Mouse (Mus musculus) intestine, postnatal 0 days (tissue): Measurements from ENCODE around the gene Sypl2. TPM values are rescaled to one million over a fixed set of nuclear protein-coding genes. Genes with fewer than 3 reads are reported as not detected.

Experiments used
- ATAC-seq: fragments of 200-750 bp; cut with Nextera tagmentation; 2 replicates; pipeline ENCODE4 v1.8.0; 2017; ENCODE audit warnings: mild to moderate bottlenecking, moderate TSS enrichment, moderate library complexity
- H3K27ac ChIP-seq: fragments of 300-500 bp; sonication (generic); 2 replicates; pipeline ENCODE4 v1.5.1; 2014; ENCODE audit warnings: mild to moderate bottlenecking, low read depth, low read length, moderate library complexity
- H3K27me3 ChIP-seq: fragments of 300-500 bp; sonication (generic); replicated peaks from 2 replicates; pipeline ENCODE4 v1.6.1; 2014; ENCODE audit warnings: low read length, mixed read lengths; ENCODE audit not compliant: control insufficient read depth, insufficient read depth
- H3K36me3 ChIP-seq: fragments of 300-500 bp; sonication (generic); 2 replicates; pipeline ENCODE4 v1.6.1; 2014; ENCODE audit warnings: mild to moderate bottlenecking, moderate library complexity; ENCODE audit not compliant: control insufficient read depth, insufficient read depth
- H3K4me1 ChIP-seq: fragments of 300-500 bp; sonication (generic); replicated peaks from 2 replicates; pipeline ENCODE4 v1.6.1; 2014; ENCODE audit warnings: antibody characterized with exemption, low read length, mixed read lengths; ENCODE audit not compliant: control insufficient read depth, insufficient read depth
- H3K4me2 ChIP-seq: fragments of 300-500 bp; sonication (generic); replicated peaks from 2 replicates; pipeline ENCODE4 v1.6.1; 2014; ENCODE audit warnings: low read depth, mild to moderate bottlenecking, moderate library complexity
- H3K4me3 ChIP-seq: fragments of 300-500 bp; sonication (generic); 2 replicates; pipeline ENCODE4 v1.5.1; 2014; ENCODE audit warnings: low read depth, low read length
- H3K9ac ChIP-seq: fragments of 300-500 bp; sonication (generic); 2 replicates; pipeline ENCODE4 v1.6.1; 2014; ENCODE audit warnings: mild to moderate bottlenecking, low read depth, low read length
- H3K9me3 ChIP-seq: fragments of 300-500 bp; sonication (generic); 2 replicates; pipeline ENCODE4 v1.6.1; 2016; ENCODE audit warnings: mixed run types; ENCODE audit not compliant: control insufficient read depth
- CTCF ChIP-seq: sonication (generic); IDR thresholded peaks from 2 replicates; pipeline ENCODE4 v1.5.1; 2016; ENCODE audit warnings: low read depth, mild to moderate bottlenecking, control low read depth, antibody characterized with exemption, moderate library complexity
- WGBS: fragments of 180-500 bp; shearing (Covaris S2); extraction: QIAGEN DNeasy Blood & Tissue Kit; methylation state at CpG from one replicate; pipeline ENCODE4 v1.1.7; 2014; 5-methylcytosine and 5-hydroxymethylcytosine counted together
- polyA plus RNA-seq: library from polyadenylated mRNA; unstranded; fragments of >200 nt; fragmentation: Nextera tagmentation; extraction: Ambion mirVana; gene quantifications from 2 replicates; pipeline ENCODE4 v1.2.1, GENCODE M21; 2015

The Sypl2 gene
- polyA plus RNA-seq, 1 experiment from 2014 or later: 0.51 TPM

GRCm38 (mm10) chr3:108167499-108167898 is 58.9 kb downstream of the Sypl2 start:
- Histone ChIP-seq H3K36me3 (no peaks in the 10 kb centered on the region), H3K9me3 (no peaks in the 10 kb centered on the region), H3K27ac (no peak overlapping the region), H3K27me3 (no peaks in the 10 kb centered on the region), H3K4me2 (no peak overlapping the region), H3K4me1 (no peaks in the 10 kb centered on the region), H3K4me3 (no peak overlapping the region), H3K9ac (no peak overlapping the region)
- ATAC-seq: no peak
- no peak for TF ChIP-seq CTCF
- 61% methylated on average over 14 of the region's 14 CpGs for WGBS

GRCm38 (mm10) chr3:108166486-108167211 is 59.8 kb downstream of the Sypl2 start:
- no peaks in the 10 kb centered on the region for H3K4me1 ChIP-seq
- no peaks in the 10 kb centered on the region for H3K36me3 ChIP-seq
- peak; percentile 63 for TF ChIP-seq CTCF
- H3K9ac ChIP-seq: no peak overlapping the region
- no peaks in the 10 kb centered on the region for H3K9me3 ChIP-seq
- no peak overlapping the region for H3K4me2 ChIP-seq
- no peaks in the 10 kb centered on the region for H3K27me3 ChIP-seq
- 43% methylated on average over 10 of the region's 11 CpGs for WGBS
- peak; percentile 34; the same call in 1 of the 2 replicates for ATAC-seq
- no peak overlapping the region for H3K4me3 ChIP-seq
- H3K27ac ChIP-seq: no peak overlapping the region

GRCm38 (mm10) chr3:108165532-108166315 is 60.7 kb downstream of the Sypl2 start:
- WGBS: 42% methylated on average over 10 of the region's 10 CpGs
- no peak overlapping the region for H3K27ac ChIP-seq

DNA sequence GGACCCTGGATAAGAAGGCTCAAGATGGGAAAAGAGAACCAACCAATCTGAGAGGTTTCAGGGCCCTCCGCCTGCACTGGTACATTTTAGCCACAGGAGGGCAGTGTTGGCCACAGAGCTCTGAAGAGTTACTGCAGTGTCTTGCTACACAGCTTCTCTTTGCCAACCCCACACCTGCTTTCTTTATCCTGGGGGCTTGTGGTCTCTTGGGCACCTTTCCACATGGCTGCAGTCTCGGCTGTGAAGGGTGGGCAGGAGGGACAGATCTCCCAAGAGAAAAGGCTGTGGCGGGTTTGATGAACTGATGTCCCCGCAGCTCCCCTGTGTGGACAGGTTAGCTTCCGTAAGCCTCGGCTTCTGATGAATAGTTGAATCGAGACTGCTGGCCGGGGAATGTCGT is 61.6 kb downstream of the Sypl2 start:
- H3K4me1 ChIP-seq: no peaks in the 10 kb centered on the region
- H3K4me2 ChIP-seq: peak overlapping the region; percentile 60
- no peak overlapping the region for H3K9ac ChIP-seq
- H3K4me3 ChIP-seq: peak overlapping the region; percentile 20; the same call in 1 of the 2 replicates
- no peaks in the 10 kb centered on the region for H3K27me3 ChIP-seq
- H3K9me3 ChIP-seq: no peaks in the 10 kb centered on the region
- no peak overlapping the region for H3K27ac ChIP-seq
- 13% methylated on average over 9 of the region's 9 CpGs for WGBS
- TF ChIP-seq CTCF: peak; percentile 98
- no peaks in the 10 kb centered on the region for H3K36me3 ChIP-seq
- ATAC-seq: 0 out of 2 replicates have a peak, but pooled peaks have one; percentile 47

More at GRCm38 (mm10) chr3:108165532-108166315, 60.7 kb downstream of the Sypl2 start:
- no peaks in the 10 kb centered on the region for H3K36me3 ChIP-seq
- H3K9ac ChIP-seq: no peak overlapping the region
- no peak for TF ChIP-seq CTCF
- H3K9me3 ChIP-seq: no peaks in the 10 kb centered on the region
- no peaks in the 10 kb centered on the region for H3K4me1 ChIP-seq
- no peaks in the 10 kb centered on the region for H3K27me3 ChIP-seq
- H3K4me2 ChIP-seq: 0 out of 2 replicates have a peak overlapping the region, but pooled peaks have one; percentile 4
- ATAC-seq: 0 out of 2 replicates have a peak, but pooled peaks have one; percentile 44
- H3K4me3 ChIP-seq: no peak overlapping the region

- no peak for ATAC-seq
- 66% methylated on average over 5 of the region's 5 CpGs for WGBS
Measured at GRCm38 (mm10) chr3:108164091-108164490, 62.4 kb downstream of the Sypl2 start.

More at GRCm38 (mm10) chr3:108164091-108164490, 62.4 kb downstream of the Sypl2 start:
- no peaks in the 10 kb centered on the region for H3K36me3 ChIP-seq
- H3K4me3 ChIP-seq: no peak overlapping the region
- no peak for TF ChIP-seq CTCF
- H3K27ac ChIP-seq: no peak overlapping the region
- no peak overlapping the region for H3K9ac ChIP-seq
- H3K4me1 ChIP-seq: no peaks in the 10 kb centered on the region
- H3K4me2 ChIP-seq: no peak overlapping the region
- no peaks in the 10 kb centered on the region for H3K27me3 ChIP-seq
- no peaks in the 10 kb centered on the region for H3K9me3 ChIP-seq

Other genes with a start within 250 kb of the Sypl2 start
- 94.6 and 108 TPM in 2 replicates for gene Gstm2, start 240.2 kb downstream of the Sypl2 start, polyA plus RNA-seq
- gene Gstm1, start 208.7 kb downstream of the Sypl2 start, polyA plus RNA-seq: 92.7 and 96.3 TPM in 2 replicates
- gene Gstm4, start 181.8 kb downstream of the Sypl2 start, polyA plus RNA-seq: 28.4 and 30.5 TPM in 2 replicates
- 17.6 and 18.2 TPM in 2 replicates for gene Ampd2, start 140.0 kb downstream of the Sypl2 start, polyA plus RNA-seq
- 0.43 and 0.80 TPM in 2 replicates for gene Gnat2, start 133.9 kb downstream of the Sypl2 start, polyA plus RNA-seq
- 99.6 and 101 TPM in 2 replicates for gene Gnai3, start 80.5 kb downstream of the Sypl2 start, polyA plus RNA-seq
- gene Gpr61, start 71.8 kb downstream of the Sypl2 start, polyA plus RNA-seq: 0.05 and 0.13 TPM in 2 replicates
- gene Amigo1, start 40.3 kb downstream of the Sypl2 start, polyA plus RNA-seq: 2.8 and 2.9 TPM in 2 replicates
- gene Cyb561d1, start 25.4 kb downstream of the Sypl2 start, polyA plus RNA-seq: 6.3 and 6.7 TPM in 2 replicates
- gene Atxn7l2, start 15.7 kb downstream of the Sypl2 start, polyA plus RNA-seq: 3.4 and 4.0 TPM in 2 replicates
- 166 and 179 TPM in 2 replicates for gene Psma5, start 30.3 kb upstream of the Sypl2 start, polyA plus RNA-seq
- 4.6 and 5.2 TPM in 2 replicates for gene Sort1, start 57.4 kb upstream of the Sypl2 start, polyA plus RNA-seq
- gene Mybphl, start 138.3 kb upstream of the Sypl2 start, polyA plus RNA-seq: not detected in 2 replicates
- gene Psrc1, start 157.2 kb upstream of the Sypl2 start, polyA plus RNA-seq: 3.3 and 5.3 TPM in 2 replicates
- 0.50 and 1.4 TPM in 2 replicates for gene Celsr2, start 188.9 kb upstream of the Sypl2 start, polyA plus RNA-seq
- 99.5 and 106 TPM in 2 replicates for gene Sars, start 218.6 kb upstream of the Sypl2 start, polyA plus RNA-seq